Mouse (Mus musculus): ENCODE measurements around the gene Gm21973.

Gm21973 gene

GRCm38 (mm10) chr15:10325080-10325479 is at the start of gene Gm21973:
TSS of gene Gm21973 (plus strand) at chr15:10325380.
- DNase-seq = no peak

- DNase-seq = no peak
These were observed 48.8 kb upstream of the Gm21973 start for GRCm38 (mm10) chr15:10276386-10276785.

DNA sequence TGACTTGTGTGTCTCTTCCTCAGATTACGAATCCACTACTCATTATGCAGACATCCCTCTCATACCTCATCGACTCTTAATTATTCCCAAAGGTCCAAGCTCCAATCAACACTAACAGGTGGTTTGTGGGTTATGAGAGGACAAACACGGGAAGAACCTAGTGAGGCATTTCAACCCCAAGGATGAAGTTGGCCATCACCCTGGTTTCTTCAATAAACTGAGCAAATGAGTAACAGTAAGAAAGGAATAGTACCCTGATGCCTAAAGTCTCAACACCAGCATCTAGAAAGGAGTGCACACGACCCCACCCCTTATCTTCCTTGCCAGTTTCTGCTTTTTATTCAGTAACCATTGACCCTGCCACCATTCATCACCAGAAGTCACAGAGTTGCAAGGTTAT is 47.7 kb upstream of the Gm21973 start:
- no peak for DNase-seq

DNA sequence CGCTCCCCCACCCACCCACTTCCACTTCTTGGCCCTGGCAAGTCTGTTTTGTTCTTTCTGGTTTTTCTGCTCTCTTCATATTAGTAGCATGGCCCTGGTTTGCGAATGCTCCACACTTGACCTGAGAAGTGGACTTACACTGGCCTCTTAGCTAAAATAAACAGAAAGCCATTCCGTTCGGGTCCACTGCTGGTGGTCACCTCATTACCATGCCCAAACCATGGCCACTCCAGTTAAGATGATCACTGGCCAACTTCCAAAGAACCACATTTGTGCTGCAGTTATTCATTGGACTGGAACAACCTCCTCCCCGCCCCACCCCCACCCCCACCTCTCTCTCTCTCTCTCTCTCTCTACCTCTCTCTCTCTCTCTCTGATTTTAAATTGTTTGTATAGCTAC is 43.6 kb upstream of the Gm21973 start:
- peak; percentile 17 to 30 for DNase-seq

DNA sequence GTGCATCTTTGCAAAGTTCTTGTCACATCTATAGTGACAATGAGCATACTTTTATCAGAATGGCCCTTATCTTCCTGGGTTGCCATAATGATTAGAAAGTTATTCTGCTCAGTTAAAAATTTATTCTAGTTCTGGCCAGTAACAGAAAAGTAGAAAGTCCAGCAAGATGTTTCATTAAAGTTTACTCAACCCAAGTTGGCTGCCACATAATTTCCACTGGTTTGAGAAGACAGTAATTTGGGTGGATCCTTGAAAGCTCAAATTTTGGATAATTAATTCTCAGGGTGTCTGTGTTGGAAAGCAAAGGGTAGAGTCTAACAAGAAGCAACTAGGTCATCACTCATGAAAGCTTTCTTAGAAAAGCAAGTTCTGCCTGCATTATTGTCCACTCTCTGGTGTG is 41.5 kb upstream of the Gm21973 start:
- DNase-seq = no peak

- DNase-seq = no peak
These were observed 28.6 kb upstream of the Gm21973 start for GRCm38 (mm10) chr15:10296570-10296969.

GRCm38 (mm10) chr15:10298058-10298457 is 27.1 kb upstream of the Gm21973 start:
- DNase-seq = no peak

DNA sequence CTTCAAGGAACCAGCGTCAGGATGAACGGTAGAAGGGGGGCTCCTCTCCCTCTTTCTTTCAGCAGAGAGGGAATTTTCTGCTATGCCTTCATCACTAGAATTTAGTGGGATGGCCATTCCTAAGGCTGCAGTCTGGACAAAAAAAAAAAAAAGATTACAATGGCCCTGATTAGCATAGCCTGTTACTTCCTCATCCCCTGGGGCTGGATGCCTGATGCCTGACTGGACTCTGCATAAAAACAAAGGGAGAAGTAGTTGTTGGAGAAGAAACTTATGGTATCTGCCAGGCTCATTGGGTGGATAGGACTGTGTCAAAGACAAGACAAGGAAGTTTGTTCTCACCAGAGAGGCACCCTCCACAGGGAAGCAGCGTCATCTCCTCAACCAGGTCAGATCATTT is 25.7 kb upstream of the Gm21973 start:
- DNase-seq = no peak

DNA sequence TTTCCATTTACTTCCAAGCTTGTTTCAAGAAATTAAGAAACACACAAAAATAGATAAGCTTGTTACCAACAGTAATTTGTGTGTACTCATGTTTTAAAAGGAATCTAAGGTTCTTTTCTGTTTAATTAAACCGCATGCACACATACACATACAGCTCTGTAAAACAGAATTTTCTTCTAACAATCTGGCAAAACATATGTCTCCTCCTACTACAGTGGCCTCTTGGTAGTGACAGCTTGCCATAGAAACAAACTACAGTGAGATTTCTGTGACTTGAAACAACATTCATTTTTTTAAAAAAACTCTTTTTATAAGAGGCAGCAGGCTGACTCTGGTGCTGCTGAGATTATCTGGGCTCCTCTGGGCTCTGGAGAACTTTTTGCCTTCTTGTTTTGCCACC is 18.7 kb upstream of the Gm21973 start:
- DNase-seq = no peak

DNA sequence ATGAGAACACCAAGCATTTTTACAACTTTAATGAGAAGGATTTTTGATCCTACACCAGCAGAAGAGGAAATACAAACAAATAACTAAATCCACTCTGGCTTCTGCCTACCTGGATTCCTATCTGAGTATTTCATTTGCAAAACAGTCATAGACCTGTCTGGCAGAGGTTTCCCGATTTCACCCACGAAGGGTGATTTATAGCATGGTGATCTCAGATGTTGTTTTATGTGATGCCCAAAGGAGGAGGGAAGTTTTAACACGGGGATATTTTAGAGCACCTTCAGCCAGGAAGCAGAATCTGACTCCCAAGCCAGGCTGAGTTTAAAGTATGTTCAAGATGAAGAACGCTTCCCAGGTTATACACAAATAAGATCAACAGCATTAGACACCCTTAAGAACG is 13.4 kb upstream of the Gm21973 start:
- no peak for DNase-seq

DNA sequence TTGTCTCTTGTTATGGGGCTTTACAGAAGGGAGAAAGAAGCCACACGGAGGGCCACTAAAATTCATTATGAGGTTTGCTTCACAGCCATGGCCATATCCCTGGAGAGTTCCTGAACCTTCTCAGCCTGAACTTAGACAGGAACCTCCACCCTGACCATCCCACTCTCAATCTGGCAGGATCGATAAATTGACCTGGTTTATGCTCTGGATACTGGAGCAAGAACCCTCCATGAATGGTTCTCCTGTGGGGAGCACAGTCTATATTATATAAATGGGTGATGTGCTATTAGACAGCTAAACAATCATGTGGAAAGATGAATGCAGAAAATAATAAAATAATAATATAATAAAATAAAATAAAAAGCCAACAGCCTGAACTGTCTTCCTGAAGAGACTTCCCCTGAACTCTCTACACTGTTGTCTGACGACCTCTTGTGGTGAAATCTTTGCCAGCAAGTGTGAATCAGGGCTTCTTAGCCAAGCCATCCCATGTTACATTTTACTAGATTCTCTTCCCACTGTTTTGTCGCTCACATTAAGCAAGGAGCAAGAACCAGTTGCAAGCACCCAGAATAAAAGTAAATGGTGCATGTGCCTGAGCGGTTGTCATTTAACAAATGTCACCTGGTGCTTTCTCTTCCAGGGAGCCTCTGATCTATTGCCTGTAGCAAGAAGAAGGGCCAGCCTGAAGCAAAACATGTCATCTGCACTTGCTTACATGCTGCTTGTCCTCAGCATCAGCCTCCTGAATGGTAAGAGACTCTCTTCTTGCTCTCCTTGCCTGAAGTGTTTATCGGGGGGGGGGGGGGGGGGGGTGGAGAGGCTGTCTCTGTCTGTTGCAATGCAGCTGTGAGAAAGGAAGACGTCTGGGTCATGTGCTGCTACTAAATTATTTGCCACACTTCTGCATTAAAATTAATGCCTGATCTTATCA is 11.4 kb upstream of the Gm21973 start:
- DNase-seq = peak in 1 of 2 experiments; percentile 50

GRCm38 (mm10) chr15:10330626-10331025 is 5.4 kb downstream of the Gm21973 start:
- DNase-seq = no peak

GRCm38 (mm10) chr15:10332566-10332965 is 7.4 kb downstream of the Gm21973 start:
- no peak for DNase-seq

- DNase-seq = no peak
These were observed 13.4 kb downstream of the Gm21973 start for GRCm38 (mm10) chr15:10338606-10339005.

DNA sequence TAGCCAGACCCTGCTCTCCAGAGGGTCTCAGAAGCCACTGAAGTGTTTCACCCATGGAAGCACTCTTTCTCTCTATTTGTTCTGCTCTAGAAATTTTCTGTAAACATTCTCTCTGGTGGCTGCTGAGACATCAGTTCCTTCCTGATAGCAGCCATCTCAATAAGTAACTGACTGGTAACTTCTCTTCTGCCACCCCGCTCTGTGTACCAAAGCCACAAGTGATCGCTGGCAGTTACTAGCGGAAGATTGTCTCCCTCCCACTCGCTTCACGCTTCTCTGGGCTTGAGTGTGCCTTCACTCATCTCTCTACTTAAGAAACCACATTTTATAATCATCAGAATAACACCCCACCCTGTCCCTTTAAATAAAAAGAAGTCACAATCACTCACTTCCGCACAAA is 21.9 kb downstream of the Gm21973 start:
- no peak for DNase-seq

GRCm38 (mm10) chr15:10358039-10358948 is 33.1 kb downstream of the Gm21973 start, which contains the start of gene Agxt2:
TSS of gene Agxt2 (plus strand) at chr15:10358532.
- no peak for DNase-seq

DNA sequence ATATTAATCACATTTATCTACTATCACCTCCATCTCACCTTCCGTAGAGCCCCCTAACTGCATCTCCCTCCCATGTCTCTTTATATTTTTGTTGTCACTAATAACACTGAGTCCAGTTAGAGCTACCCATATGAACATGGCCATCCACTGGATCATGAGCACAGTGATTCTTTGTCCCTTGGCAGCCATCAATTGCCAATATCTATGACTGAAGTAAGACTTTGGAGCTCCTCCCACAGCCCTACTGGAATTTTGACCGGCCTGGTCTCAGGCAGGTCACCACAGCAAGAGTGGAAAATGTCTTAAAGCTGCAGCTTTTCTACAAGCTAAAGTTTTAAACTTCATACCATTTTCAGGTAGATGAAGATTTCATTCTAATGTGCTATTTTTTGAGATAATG is 41.2 kb downstream of the Gm21973 start:
- DNase-seq = no peak

- no peak for DNase-seq
These were observed 50.2 kb downstream of the Gm21973 start for GRCm38 (mm10) chr15:10375404-10375803.

DNA sequence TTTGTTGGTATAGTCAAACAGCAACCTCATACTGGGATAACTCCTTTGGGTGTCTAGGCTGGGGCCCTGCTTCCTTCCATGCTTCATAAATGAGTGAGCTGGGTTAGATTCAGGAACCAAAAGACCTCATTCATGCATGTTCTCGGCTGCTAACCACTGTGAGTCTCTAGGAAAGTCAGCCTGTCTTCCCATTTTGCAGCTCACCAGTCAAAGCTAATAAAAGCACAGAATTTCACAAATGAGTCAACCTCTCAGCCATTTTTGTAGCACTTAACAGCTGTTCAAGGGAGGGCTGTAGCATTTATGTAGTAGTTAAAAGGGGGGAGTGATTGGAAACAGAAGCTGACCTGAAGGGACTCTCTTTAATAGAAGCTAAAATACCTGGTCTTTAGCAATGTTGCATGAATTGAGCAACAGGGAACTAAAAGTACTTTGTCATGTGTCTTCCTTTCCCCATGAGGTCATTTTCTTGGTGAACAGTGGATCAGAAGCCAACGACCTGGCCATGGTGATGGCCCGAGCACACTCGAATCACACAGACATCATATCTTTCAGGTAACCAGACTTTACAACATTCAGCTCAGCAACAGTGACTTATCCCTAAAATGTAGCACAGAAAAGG is 53.3 kb downstream of the Gm21973 start:
- DNase-seq = no peak

- no peak for DNase-seq
These were observed 54.7 kb downstream of the Gm21973 start for GRCm38 (mm10) chr15:10379757-10380458.

DNA sequence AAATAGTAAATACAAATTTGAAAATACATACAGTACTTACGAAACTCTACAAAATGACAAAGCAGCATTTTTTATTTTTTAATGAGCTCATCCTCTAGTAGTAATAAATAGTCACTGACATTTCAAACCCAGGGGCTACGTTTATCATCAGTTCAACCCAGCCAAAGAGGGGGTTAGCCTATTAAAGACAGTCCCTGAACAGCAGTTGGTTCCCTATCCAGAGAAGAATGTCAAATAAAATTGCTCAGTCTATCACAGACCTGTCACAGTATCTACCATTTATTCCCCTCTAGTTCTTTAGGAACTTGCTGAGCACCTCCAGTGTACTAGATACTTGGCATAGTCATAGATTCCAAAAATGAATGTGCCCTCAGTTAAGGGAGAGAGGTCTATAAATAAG is 62.1 kb downstream of the Gm21973 start:
- DNase-seq = no peak

- DNase-seq = peak; percentile 31 to 52
These were observed 74.6 kb downstream of the Gm21973 start for GRCm38 (mm10) chr15:10399795-10400194.
